Mouse (Mus musculus) E14TG2a.4 (cell line): Measurements from ENCODE around the gene Sco1.
A peak's percentile ranks its signal among the peaks of the same experiment; 100 is the strongest.
"Not testable (repeated sequence)": the region's sequence is repeated elsewhere in the genome, so short reads cannot be mapped to it uniquely, and the experiment has no call there.

Experiments used
- H3K27me3 ChIP-seq: 2 replicates; pipeline ENCODE4 v1.6.1; 2014; ENCODE audit warnings: low read length, control low read depth; ENCODE audit not compliant: insufficient read depth
- H3K36me3 ChIP-seq: 2 replicates; pipeline ENCODE4 v1.6.1; 2014; ENCODE audit warnings: low read length, control low read depth; ENCODE audit not compliant: insufficient read depth
- H3K4me1 ChIP-seq: replicated peaks from 2 replicates; pipeline ENCODE4 v1.6.1; 2014; ENCODE audit warnings: low read depth, low read length, control low read depth
- H3K4me3 ChIP-seq: replicated peaks from 2 replicates; pipeline ENCODE4 v1.5.1; 2014; ENCODE audit warnings: mild to moderate bottlenecking, low read length
- H3K9me3 ChIP-seq: 2 replicates; pipeline ENCODE4 v1.6.1; 2014; ENCODE audit warnings: low read length, control low read depth
- CTCF ChIP-seq: conservative IDR thresholded peaks from 2 replicates; pipeline ENCODE4 v1.5.1; 2014; ENCODE audit warnings: low read length
- NANOG ChIP-seq: IDR thresholded peaks from 2 replicates; pipeline ENCODE4 v1.6.1; 2014; ENCODE audit warnings: borderline replicate concordance, low read length, mixed read lengths
- POU5F1 ChIP-seq: IDR thresholded peaks from 2 replicates; pipeline ENCODE4 v1.6.1; 2014; ENCODE audit warnings: low read length, borderline replicate concordance

The Sco1 gene

GRCm38 (mm10) chr11:67020948-67021347, 31.5 kb upstream of the Sco1 start:
- no peaks in the 10 kb centered on the region for H3K9me3 ChIP-seq

GRCm38 (mm10) chr11:67022354-67023115, 29.9 kb upstream of the Sco1 start:
- Histone ChIP-seq H3K27me3 (no peaks in the 10 kb centered on the region), H3K4me1 (peaks cover 73% of the 10 kb centered on the region), H3K9me3 (no peaks in the 10 kb centered on the region), H3K4me3 (no peak overlapping the region), H3K36me3 (peaks cover 3% of the 10 kb centered on the region; the same call in 1 of the 2 replicates)
- peak; percentile 79 for TF ChIP-seq CTCF
- no peak for TF ChIP-seq POU5F1
- no peak for TF ChIP-seq NANOG

More at GRCm38 (mm10) chr11:67020948-67021347, 31.5 kb upstream of the Sco1 start:
- Histone ChIP-seq H3K4me3 (peak overlapping the region; percentile 11; the same call in 1 of the 2 replicates), H3K4me1 (peaks cover 82% of the 10 kb centered on the region), H3K27me3 (no peaks in the 10 kb centered on the region), H3K36me3 (no peaks in the 10 kb centered on the region)
- peak; percentile 49 for TF ChIP-seq CTCF
- no peak for TF ChIP-seq POU5F1

GRCm38 (mm10) chr11:67023191-67023590, 29.3 kb upstream of the Sco1 start:
- H3K36me3 ChIP-seq: not testable (repeated sequence)

DNA sequence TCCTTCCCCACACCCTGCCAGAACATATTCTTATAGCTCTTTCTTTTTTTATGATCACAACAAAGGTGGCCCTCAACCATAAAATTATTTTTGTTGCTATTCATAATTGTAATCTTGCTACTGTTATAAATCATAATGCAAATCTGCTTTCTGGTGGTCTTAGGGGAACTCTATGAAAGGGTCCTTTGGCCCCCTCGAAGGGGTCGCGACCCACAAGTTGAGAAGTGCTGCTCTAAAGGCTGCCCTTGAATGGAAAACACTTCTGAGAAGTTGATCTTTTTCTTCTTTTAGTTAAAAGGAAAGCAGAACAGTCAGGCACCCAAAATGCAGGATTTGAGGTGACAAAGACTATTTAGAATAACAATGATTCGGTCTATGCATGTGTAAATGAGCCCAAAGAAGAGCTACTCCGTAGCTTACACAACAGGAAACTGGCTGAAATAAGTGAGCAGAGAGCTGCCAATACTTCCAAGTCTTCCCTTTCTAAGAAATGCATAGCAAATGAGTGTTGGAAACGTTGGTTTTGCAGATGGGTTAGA, 28.6 kb upstream of the Sco1 start:
- peak; percentile 53; the same call in 1 of the 2 replicates for TF ChIP-seq POU5F1
- TF ChIP-seq CTCF: no peak
- TF ChIP-seq NANOG: peak; percentile 59; the same call in 1 of the 2 replicates
- Histone ChIP-seq H3K27me3 (no peaks in the 10 kb centered on the region), H3K36me3 (peaks cover 3% of the 10 kb centered on the region; the same call in 1 of the 2 replicates), H3K4me1 (peaks cover 63% of the 10 kb centered on the region), H3K4me3 (peak overlapping the region; percentile 20; the same call in 1 of the 2 replicates), H3K9me3 (no peaks in the 10 kb centered on the region)

More at GRCm38 (mm10) chr11:67023191-67023590, 29.3 kb upstream of the Sco1 start:
- not testable (repeated sequence) for H3K4me3 ChIP-seq, H3K27me3 ChIP-seq, H3K9me3 ChIP-seq
- H3K4me1 ChIP-seq: peaks cover 70% of the 10 kb centered on the region

- H3K9me3 ChIP-seq: no peaks in the 10 kb centered on the region
- peaks cover 54% of the 10 kb centered on the region for H3K4me1 ChIP-seq
- H3K4me3 ChIP-seq: peak within 1 kb of the TSS; percentile 82
- H3K36me3 ChIP-seq: peaks cover 3% of the 10 kb centered on the region; the same call in 1 of the 2 replicates
- H3K27me3 ChIP-seq: no peaks in the 10 kb centered on the region
- TF ChIP-seq CTCF (peak; percentile 40), NANOG (no peak), POU5F1 (no peak)
Observed at GRCm38 (mm10) chr11:67024867-67025477, 27.5 kb upstream of the Sco1 start, which contains the start of gene Tmem220. TSS of gene Tmem220 (plus strand) at chr11:67025154.

DNA sequence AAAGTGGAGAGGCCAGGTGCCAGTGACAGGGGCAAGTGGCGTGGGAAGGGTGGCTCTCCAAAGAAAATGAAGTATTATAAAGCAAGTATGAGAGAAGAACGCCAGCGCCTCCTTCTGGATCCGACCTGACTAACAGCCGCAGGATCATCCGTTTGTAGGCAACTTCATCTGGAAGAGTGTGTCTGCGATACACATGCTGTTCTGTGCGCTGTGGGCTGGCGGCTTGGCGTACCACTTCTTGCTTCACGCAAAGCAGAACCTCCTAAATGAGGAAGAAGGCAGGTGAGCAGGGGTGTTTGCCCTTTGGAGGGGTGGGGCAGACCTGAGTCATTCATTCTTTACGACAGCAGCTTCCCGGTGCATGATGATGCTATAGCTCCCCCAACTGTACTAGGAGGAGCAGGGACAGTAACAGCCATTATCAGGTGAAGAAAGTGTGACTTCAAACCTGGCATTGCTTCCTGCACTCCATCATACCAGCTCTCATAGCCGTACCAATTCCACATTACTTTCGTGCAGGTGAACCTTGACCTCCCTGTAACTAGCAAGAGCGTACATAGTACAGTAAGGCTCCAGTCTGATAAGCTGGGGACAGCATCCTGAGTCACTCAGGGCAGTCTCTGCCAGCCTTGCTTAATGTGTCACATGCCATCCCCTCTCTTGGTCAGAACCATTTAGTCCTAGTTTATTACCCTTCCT, 21.4 kb upstream of the Sco1 start:
- H3K4me3 ChIP-seq: 0 out of 2 replicates have a peak overlapping the region, but pooled peaks have one; percentile 35
- peaks cover 14% of the 10 kb centered on the region; the same call in 1 of the 2 replicates for H3K4me1 ChIP-seq
- TF ChIP-seq CTCF (peak; percentile 57), NANOG (no peak)
- H3K9me3 ChIP-seq: no peaks in the 10 kb centered on the region
- H3K27me3 ChIP-seq: no peaks in the 10 kb centered on the region
- H3K36me3 ChIP-seq: peaks cover 2% of the 10 kb centered on the region; the same call in 1 of the 2 replicates

DNA sequence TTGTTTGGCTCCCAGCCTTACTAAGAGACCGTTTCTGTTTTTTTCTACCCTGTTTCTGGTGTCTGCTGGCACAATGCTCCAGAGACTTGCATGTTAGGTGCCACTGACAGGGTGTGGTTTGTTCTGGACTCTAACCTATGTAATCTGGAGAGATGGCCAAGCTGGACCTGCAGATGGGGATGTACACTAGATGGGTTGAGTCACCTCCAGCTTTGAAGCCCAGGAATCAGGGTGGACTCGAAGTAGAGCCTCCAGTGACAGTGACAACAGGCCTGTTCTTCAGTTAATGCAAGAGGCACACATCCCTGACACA, 20.9 kb upstream of the Sco1 start:
- H3K27me3 ChIP-seq: no peaks in the 10 kb centered on the region
- H3K4me3 ChIP-seq: no peak overlapping the region
- peaks cover 9% of the 10 kb centered on the region; the same call in 1 of the 2 replicates for H3K4me1 ChIP-seq
- H3K9me3 ChIP-seq: no peaks in the 10 kb centered on the region
- peaks cover 4% of the 10 kb centered on the region for H3K36me3 ChIP-seq
- no peak for TF ChIP-seq POU5F1

DNA sequence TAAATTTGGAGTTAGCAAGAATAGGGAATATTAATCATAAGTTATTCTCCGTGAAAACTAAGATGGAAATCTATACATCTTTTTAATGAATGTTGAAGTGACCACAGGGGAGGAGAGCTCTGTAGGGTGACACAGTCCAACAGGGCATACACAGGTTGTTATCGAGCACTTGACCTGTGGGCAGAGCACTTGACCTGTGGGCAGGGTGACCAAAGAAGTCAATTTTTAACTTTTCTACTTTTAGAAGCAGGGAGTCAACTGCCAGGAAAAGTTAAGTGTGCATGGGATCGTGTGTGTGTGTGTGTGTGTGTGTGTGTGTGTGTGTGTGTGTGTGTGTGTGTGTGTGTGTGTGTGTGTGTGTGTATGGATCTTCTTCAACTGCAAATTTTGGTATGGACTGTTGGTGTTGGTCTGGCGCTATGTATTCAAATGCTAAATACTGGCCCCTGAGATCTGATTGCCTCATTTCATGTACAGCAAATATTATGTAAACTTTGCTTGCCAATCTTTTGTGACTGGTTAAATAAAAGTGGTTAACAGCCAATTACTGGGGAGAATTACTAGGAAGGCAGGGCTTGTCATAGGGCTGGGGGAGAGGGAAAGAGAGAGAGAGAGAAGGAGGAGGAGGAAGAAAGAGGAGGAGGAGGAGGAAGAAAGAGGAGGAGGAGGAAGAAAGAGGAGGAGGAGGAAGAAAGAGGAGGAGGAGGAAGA, 17.5 kb upstream of the Sco1 start:
- TF ChIP-seq POU5F1: no peak
- no peak for TF ChIP-seq NANOG
- Histone ChIP-seq H3K36me3 (peaks cover 33% of the 10 kb centered on the region), H3K4me1 (peaks cover 24% of the 10 kb centered on the region), H3K9me3 (no peaks in the 10 kb centered on the region), H3K4me3 (no peak overlapping the region), H3K27me3 (no peaks in the 10 kb centered on the region)
